Mouse (Mus musculus) lung, adult 2 months (tissue): ENCODE data around the gene Mark3. TPM values are rescaled to one million over a fixed set of nuclear protein-coding genes. Genes with fewer than 3 reads are reported as not detected.
A peak's percentile ranks its signal among the peaks of the same experiment; 100 is the strongest.

Source experiments
- DNase-seq: peaks from one replicate; pipeline ENCODE4 v3.0.0; 2022
- H3K4me1 ChIP-seq: fragments of 200-500 bp; 2 replicates; pipeline ENCODE4 v1.6.1; 2011; ENCODE audit warnings: low read length; ENCODE audit not compliant: control insufficient read depth, insufficient read depth
- H3K4me3 ChIP-seq: fragments of 200-500 bp; replicated peaks from 2 replicates; pipeline ENCODE3; 2011; ENCODE audit warnings: low read depth, mild to moderate bottlenecking, control low read depth, low read length; ENCODE audit errors: extremely low read depth
- CTCF ChIP-seq: fragments of 200-500 bp; IDR thresholded peaks from 2 replicates; pipeline ENCODE4 v1.5.1; 2011; ENCODE audit warnings: mild to moderate bottlenecking, low read length, control low read depth; ENCODE audit not compliant: insufficient read depth
- POLR2A ChIP-seq: fragments of 200-500 bp; IDR thresholded peaks from 2 replicates; pipeline ENCODE4 v1.6.1; 2011; ENCODE audit warnings: low read depth, mild to moderate bottlenecking, control low read depth, low read length, borderline replicate concordance; ENCODE audit errors: extremely low read depth
- WGBS: fragments of 180-500 bp; shearing (Covaris S2); methylation state at CpG from one replicate; pipeline ENCODE4 v1.1.7; 2018; 5-methylcytosine and 5-hydroxymethylcytosine counted together
- polyA plus RNA-seq: library from polyadenylated mRNA; depleted of rRNA; stranded (reverse); fragments of >200 nt; gene quantifications from 2 replicates; pipeline ENCODE4 v1.2.3, GENCODE M21; 2012; rRNA removed

The Mark3 gene
- 26.4 and 27.7 TPM in 2 replicates for polyA plus RNA-seq

GRCm38 (mm10) chr12:111574074-111574886 is at the start of gene Mark3:
Gene Mark3 (plus strand): TSS chr12:111574523.
- WGBS = under 1% methylated on average over 69 of the region's 75 CpGs
- Histone ChIP-seq H3K4me3 (peak within 1 kb of the TSS; percentile 95), H3K4me1 (peaks cover 10% of the 10 kb centered on the region)
- peak; percentile 97 for DNase-seq
- TF ChIP-seq POLR2A = peak; percentile 74
- TF ChIP-seq CTCF = no peak

- TF ChIP-seq CTCF (no peak), POLR2A (no peak)
- H3K4me3 ChIP-seq = no peak overlapping the region
- DNase-seq = no peak
- H3K4me1 ChIP-seq = no peaks in the 10 kb centered on the region
- 56% methylated on average over 3 of the region's 3 CpGs for WGBS
These were observed 49.4 kb upstream of the Mark3 start for GRCm38 (mm10) chr12:111524883-111525282.

GRCm38 (mm10) chr12:111527643-111528281 is 46.6 kb upstream of the Mark3 start:
- H3K4me3 ChIP-seq = no peak overlapping the region
- no peaks in the 10 kb centered on the region for H3K4me1 ChIP-seq
- no peak for TF ChIP-seq CTCF
- no peak for TF ChIP-seq POLR2A
- DNase-seq = no peak
- WGBS = 62% methylated on average over 8 of the region's 8 CpGs

- DNase-seq = no peak
- 26% methylated on average over 8 of the region's 8 CpGs for WGBS
- no peaks in the 10 kb centered on the region for H3K4me1 ChIP-seq
- no peak for TF ChIP-seq POLR2A
- no peak for TF ChIP-seq CTCF
- H3K4me3 ChIP-seq = no peak overlapping the region
These were observed 45.1 kb upstream of the Mark3 start for GRCm38 (mm10) chr12:111529192-111529591.

GRCm38 (mm10) chr12:111533096-111533794 is 41.1 kb upstream of the Mark3 start:
- WGBS = 63% methylated on average over 11 of the region's 11 CpGs
- H3K4me3 ChIP-seq = no peak overlapping the region
- TF ChIP-seq CTCF (no peak), POLR2A (no peak)
- no peak for DNase-seq
- H3K4me1 ChIP-seq = 0 out of 2 replicates have a peak, but pooled peaks cover 2% of the 10 kb centered on the region

- 46% methylated on average over 6 of the region's 6 CpGs for WGBS
- DNase-seq = no peak
- no peak overlapping the region for H3K4me3 ChIP-seq
- TF ChIP-seq CTCF (no peak), POLR2A (no peak)
- peaks cover 8% of the 10 kb centered on the region for H3K4me1 ChIP-seq
These were observed 39.0 kb upstream of the Mark3 start for GRCm38 (mm10) chr12:111535281-111535680.

- WGBS = 34% methylated on average over 5 of the region's 5 CpGs
- no peak for DNase-seq
These were observed 38.6 kb upstream of the Mark3 start for GRCm38 (mm10) chr12:111535762-111536161.

GRCm38 (mm10) chr12:111536746-111537145 is 37.6 kb upstream of the Mark3 start:
- TF ChIP-seq CTCF (no peak), POLR2A (no peak)

More at GRCm38 (mm10) chr12:111535762-111536161, 38.6 kb upstream of the Mark3 start:
- H3K4me1 ChIP-seq = peaks cover 8% of the 10 kb centered on the region
- TF ChIP-seq CTCF (no peak), POLR2A (no peak)
- no peak overlapping the region for H3K4me3 ChIP-seq

GRCm38 (mm10) chr12:111537341-111537740 is 37.0 kb upstream of the Mark3 start:
- under 1% methylated on average over 22 of the region's 22 CpGs for WGBS
- H3K4me3 ChIP-seq = peak overlapping the region; percentile 87
- DNase-seq = no peak
- TF ChIP-seq POLR2A = no peak
- TF ChIP-seq CTCF = no peak
- peaks cover 8% of the 10 kb centered on the region for H3K4me1 ChIP-seq

More at GRCm38 (mm10) chr12:111536746-111537145, 37.6 kb upstream of the Mark3 start:
- peaks cover 8% of the 10 kb centered on the region for H3K4me1 ChIP-seq
- H3K4me3 ChIP-seq = no peak overlapping the region
- WGBS = 45% methylated on average over 4 of the region's 4 CpGs
- DNase-seq = no peak
